Mouse (Mus musculus) MEL-GATA-1-ER (cell line): ENCODE data around the gene Naxd.
A peak's percentile ranks its signal among the peaks of the same experiment; 100 is the strongest.

ENCODE experiments used
- DNase-seq: peaks from one replicate; pipeline ENCODE4 v3.0.0-alpha.2; 2012; ENCODE audit warnings: low read depth; ENCODE audit errors: extremely low read depth

Naxd gene

GRCm38 (mm10) chr8:11555720-11556591, 58.6 kb downstream of the Naxd start:
- DNase-seq = peak; percentile 97

- no peak for DNase-seq
These were observed 59.6 kb downstream of the Naxd start for GRCm38 (mm10) chr8:11556691-11557423.

GRCm38 (mm10) chr8:11557424-11557767, 60.1 kb downstream of the Naxd start:
- DNase-seq = no peak

- peak; percentile 97 for DNase-seq
These were observed 60.7 kb downstream of the Naxd start for GRCm38 (mm10) chr8:11557768-11558629.

GRCm38 (mm10) chr8:11559511-11559910, 62.2 kb downstream of the Naxd start:
- no peak for DNase-seq

- DNase-seq = no peak
These were observed 62.9 kb downstream of the Naxd start for GRCm38 (mm10) chr8:11560220-11560619.

- no peak for DNase-seq
These were observed 66.9 kb downstream of the Naxd start for GRCm38 (mm10) chr8:11564236-11564635.
